8 mouse cellular contexts compared by ENCODE assay signal in the genomic region with DNA sequence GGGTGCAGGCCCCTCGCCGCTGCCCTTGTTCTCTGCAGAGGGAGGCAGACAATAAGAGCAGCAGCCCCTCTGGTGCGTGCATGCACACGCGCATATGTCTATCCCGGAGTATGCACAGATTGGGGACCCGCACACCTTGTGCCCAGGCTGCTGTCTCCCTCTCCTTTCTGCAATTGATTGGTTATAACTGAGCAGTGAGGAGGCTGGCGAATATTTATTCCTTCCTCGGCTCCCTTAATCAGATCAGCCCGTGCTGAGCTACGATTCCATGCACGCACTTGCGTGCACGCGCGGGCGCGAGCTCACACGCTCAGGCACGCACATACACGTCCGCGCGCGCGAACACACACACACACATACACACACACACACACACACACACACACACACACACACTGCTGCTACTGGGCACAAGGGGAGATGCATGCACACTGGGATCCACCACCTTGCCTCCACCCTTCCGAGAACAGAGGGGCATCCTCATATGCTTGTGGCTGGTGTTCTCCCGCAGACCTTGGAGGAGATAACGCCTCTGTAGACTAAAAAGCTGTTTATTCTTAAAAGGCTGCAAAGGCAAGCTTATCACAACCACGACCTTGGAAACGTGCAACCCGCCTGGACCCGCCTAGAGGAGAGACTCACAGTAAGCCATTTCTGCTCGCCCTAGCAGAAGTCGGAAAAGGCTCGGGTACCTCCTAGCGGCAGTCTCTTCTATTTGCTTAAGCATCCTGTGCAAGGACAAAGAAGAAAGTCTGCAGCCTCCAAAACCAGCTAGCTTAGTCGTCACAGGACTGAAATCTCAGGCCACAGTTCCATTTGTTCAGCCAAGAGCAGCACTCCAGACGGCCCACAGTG. TPM values are rescaled to one million over a fixed set of nuclear protein-coding genes. Genes with fewer than 3 reads are reported as not detected.
DNase-seq lines count a peak whose midpoint lies in the region; ATAC-seq and TF ChIP-seq lines count a peak whose summit lies in the region.

No protein-coding gene starts in this region.

- under 1% methylated on average over 39 of the region's 39 CpGs for WGBS in forebrain, embryonic 10.5 days
- under 1% methylated on average over 39 of the region's 39 CpGs for WGBS in liver, postnatal 0 days (ENCODE audit: insufficient replicate concordance)
- WGBS in neural tube, embryonic 15.5 days = under 1% methylated on average over 39 of the region's 39 CpGs

- no peak for TF ChIP-seq EP300 in liver, postnatal 0 days (IDR thresholded peaks at IDR 0.05; ENCODE audit: low read depth)

- H3K36me3 ChIP-seq in forebrain, embryonic 10.5 days (replicated peaks) = 0 out of 2 replicates have a peak, but pooled peaks cover 6% of the 10 kb centered on the region
- H3K36me3 ChIP-seq in liver, postnatal 0 days (replicated peaks; ENCODE audit: insufficient read depth, low read length) = no peaks in the 10 kb centered on the region
- H3K36me3 ChIP-seq in neural tube, embryonic 15.5 days = no peaks in the 10 kb centered on the region

- peak overlapping the region; percentile 91 for H3K27ac ChIP-seq in forebrain, embryonic 10.5 days
- peak overlapping the region; percentile 97 for H3K27ac ChIP-seq in layer of hippocampus, adult 2 months
- no peak overlapping the region for H3K27ac ChIP-seq in liver, postnatal 0 days (ENCODE audit: low read depth)
- H3K27ac ChIP-seq in neural tube, embryonic 15.5 days (replicated peaks) = peak overlapping the region; percentile 98

- H3K9ac ChIP-seq in liver, postnatal 0 days (replicated peaks) = no peak overlapping the region
- peak overlapping the region; percentile 82 for H3K9ac ChIP-seq in neural tube, embryonic 15.5 days (replicated peaks)

- peak; percentile 51; the same call in 1 of the 2 replicates for TF ChIP-seq POLR2A in brain, embryonic 14.5 days (IDR thresholded peaks at IDR 0.05; ENCODE audit: borderline replicate concordance, extremely low read depth, insufficient read depth, insufficient read length, poor library complexity, severe bottlenecking)

- peaks cover 23% of the 10 kb centered on the region for H3K27me3 ChIP-seq in forebrain, embryonic 10.5 days (ENCODE audit: poor library complexity, severe bottlenecking)
- H3K27me3 ChIP-seq in liver, postnatal 0 days (ENCODE audit: insufficient read depth, low read length) = peaks cover 30% of the 10 kb centered on the region
- no peaks in the 10 kb centered on the region for H3K27me3 ChIP-seq in neural tube, embryonic 15.5 days (replicated peaks)

- peak; percentile 98 for DNase-seq in brain, embryonic 14.5 days (ENCODE audit: low read depth)
- peak; percentile 74 for DNase-seq in forebrain, embryonic 10.5 days (ENCODE audit: extremely low spot score, low spot score)
- peak; percentile 78 to 88 for DNase-seq in layer of hippocampus, adult 2 months (ENCODE audit: low spot score in 2 of 2)
- DNase-seq in liver, postnatal 0 days = peak; percentile 57
- peak; percentile 77 to 88 for DNase-seq in thymus, adult 18-20 months

- H3K4me3 ChIP-seq in forebrain, embryonic 10.5 days = peak overlapping the region; percentile 79
- H3K4me3 ChIP-seq in layer of hippocampus, adult 2 months = peak overlapping the region; percentile 88
- peak overlapping the region; percentile 42 for H3K4me3 ChIP-seq in liver, postnatal 0 days (ENCODE audit: low read depth, low read length)
- peak overlapping the region; percentile 76 for H3K4me3 ChIP-seq in neural tube, embryonic 15.5 days (replicated peaks)

- ATAC-seq in CD4-positive, CD25-positive, alpha-beta regulatory T cell, adult 4 months = peak; percentile 81
- peak; percentile 90 to 98 for ATAC-seq in hematopoietic stem cell, adult 5-6 weeks (replicated peaks in 1 of 2; ENCODE audit: insufficient read depth in 1 of 2, low FRiP score in 2 of 2, low TSS enrichment in 1 of 2, low read depth in 1 of 2, poor library complexity in 2 of 2, severe bottlenecking in 2 of 2)
- peak; percentile 67 for ATAC-seq in liver, postnatal 0 days
- peak; percentile 91 for ATAC-seq in neural tube, embryonic 15.5 days (ENCODE audit: low FRiP score)

- H3K9me3 ChIP-seq in forebrain, embryonic 10.5 days = no peaks in the 10 kb centered on the region
- no peaks in the 10 kb centered on the region for H3K9me3 ChIP-seq in liver, postnatal 0 days (ENCODE audit: low read length)
- H3K9me3 ChIP-seq in neural tube, embryonic 15.5 days (replicated peaks) = no peaks in the 10 kb centered on the region

- peaks cover 25% of the 10 kb centered on the region for H3K4me1 ChIP-seq in forebrain, embryonic 10.5 days
- H3K4me1 ChIP-seq in liver, postnatal 0 days (ENCODE audit: insufficient read depth) = peaks cover 11% of the 10 kb centered on the region
- peaks cover 34% of the 10 kb centered on the region for H3K4me1 ChIP-seq in neural tube, embryonic 15.5 days

- H3K4me2 ChIP-seq in liver, postnatal 0 days (ENCODE audit: low read depth, low read length) = peak overlapping the region; percentile 78
- H3K4me2 ChIP-seq in neural tube, embryonic 15.5 days = peak overlapping the region; percentile 83

- TF ChIP-seq CTCF in brain, embryonic 14.5 days (IDR thresholded peaks at IDR 0.05; ENCODE audit: borderline replicate concordance, extremely low read depth, insufficient read depth, insufficient read length) = peak; percentile 72; the same call in 1 of the 2 replicates
- TF ChIP-seq CTCF in layer of hippocampus, adult 2 months (conservative IDR thresholded peaks at IDR 0.05) = peak; percentile 86
- TF ChIP-seq CTCF in liver, postnatal 0 days (IDR thresholded peaks at IDR 0.05; ENCODE audit: low read depth) = peak; percentile 71

RNA-seq across cellular contexts. Expression of a gene that starts 0.5 kb away (rescaled TPM):
- 10 to 100 TPM; 11.2 to 12.4 TPM for polyA plus RNA-seq in CD4-positive, CD25-positive, alpha-beta regulatory T cell, adult 4 months (2017; shearing (Covaris generic))
- 11.5 and 20.6 TPM in 2 replicates for polyA plus RNA-seq in brain, embryonic 14.5 days (2012; rRNA removed)
- 2.3 and 2.6 TPM in 2 replicates for polyA plus RNA-seq in forebrain, embryonic 10.5 days (2016; fragmentation: Nextera tagmentation; extraction: Ambion mirVana)
- 0.65 and 1.8 TPM in 2 replicates for total RNA-seq in hematopoietic stem cell, adult 5-6 weeks (2017)
- total RNA-seq in layer of hippocampus, adult 2 months (2021) = 10 to 100 TPM; 34.4 to 39.1 TPM
- 0.05 and 0.22 TPM in 2 replicates for polyA plus RNA-seq in liver, postnatal 0 days (2015; fragmentation: Nextera tagmentation; extraction: Ambion mirVana)
- polyA plus RNA-seq in neural tube, embryonic 15.5 days (2015; fragmentation: Nextera tagmentation; extraction: Ambion mirVana) = 6.6 and 8.6 TPM in 2 replicates
